Mouse (Mus musculus) intestine, embryonic 16.5 days (tissue): ENCODE measurements around the gene Rprd2. TPM values are rescaled to one million over a fixed set of nuclear protein-coding genes. Genes with fewer than 3 reads are reported as not detected.

Experiments
- ATAC-seq: fragments of 200-750 bp; cut with Nextera tagmentation; 2 replicates; pipeline ENCODE4 v1.8.0; 2017; ENCODE audit warnings: moderate TSS enrichment, moderate library complexity
- H3K27ac ChIP-seq: fragments of 300-500 bp; sonication (generic); 2 replicates; pipeline ENCODE4 v1.5.1; 2014; ENCODE audit warnings: mild to moderate bottlenecking, low read length
- H3K27me3 ChIP-seq: fragments of 300-500 bp; sonication (generic); replicated peaks from 2 replicates; pipeline ENCODE4 v1.6.1; 2014; ENCODE audit warnings: low read length, control low read depth, mixed read lengths; ENCODE audit not compliant: control insufficient read depth, insufficient read depth
- H3K36me3 ChIP-seq: fragments of 300-500 bp; sonication (generic); 2 replicates; pipeline ENCODE4 v1.6.1; 2014; ENCODE audit warnings: low read length, control low read depth; ENCODE audit not compliant: control insufficient read depth, insufficient read depth
- H3K4me1 ChIP-seq: fragments of 300-500 bp; sonication (generic); 2 replicates; pipeline ENCODE4 v1.6.1; 2014; ENCODE audit warnings: low read length, control low read depth, mixed read lengths; ENCODE audit not compliant: control insufficient read depth, insufficient read depth
- H3K4me2 ChIP-seq: fragments of 300-500 bp; sonication (generic); 2 replicates; pipeline ENCODE4 v1.6.1; 2014; ENCODE audit warnings: low read depth, low read length, control low read depth
- H3K4me3 ChIP-seq: fragments of 300-500 bp; sonication (generic); 2 replicates; pipeline ENCODE4 v1.5.1; 2014; ENCODE audit warnings: mild to moderate bottlenecking, low read length
- H3K9ac ChIP-seq: fragments of 300-500 bp; sonication (generic); 2 replicates; pipeline ENCODE4 v1.6.1; 2014; ENCODE audit warnings: low read depth, low read length
- H3K9me3 ChIP-seq: fragments of 300-500 bp; sonication (generic); 2 replicates; pipeline ENCODE4 v1.6.1; 2016; ENCODE audit warnings: low read length, control low read depth; ENCODE audit not compliant: control insufficient read depth
- WGBS: fragments of 180-500 bp; shearing (Covaris S2); extraction: QIAGEN DNeasy Blood & Tissue Kit; methylation state at CpG from one replicate; pipeline ENCODE4 v1.1.7; 2014; 5-methylcytosine and 5-hydroxymethylcytosine counted together
- polyA plus RNA-seq: library from polyadenylated mRNA; unstranded; fragments of >200 nt; fragmentation: Nextera tagmentation; extraction: Ambion mirVana; gene quantifications from 2 replicates; pipeline ENCODE4 v1.2.1, GENCODE M21; 2015

Rprd2 gene
- polyA plus RNA-seq, 1 experiment from 2014 or later: 13.5 TPM

DNA sequence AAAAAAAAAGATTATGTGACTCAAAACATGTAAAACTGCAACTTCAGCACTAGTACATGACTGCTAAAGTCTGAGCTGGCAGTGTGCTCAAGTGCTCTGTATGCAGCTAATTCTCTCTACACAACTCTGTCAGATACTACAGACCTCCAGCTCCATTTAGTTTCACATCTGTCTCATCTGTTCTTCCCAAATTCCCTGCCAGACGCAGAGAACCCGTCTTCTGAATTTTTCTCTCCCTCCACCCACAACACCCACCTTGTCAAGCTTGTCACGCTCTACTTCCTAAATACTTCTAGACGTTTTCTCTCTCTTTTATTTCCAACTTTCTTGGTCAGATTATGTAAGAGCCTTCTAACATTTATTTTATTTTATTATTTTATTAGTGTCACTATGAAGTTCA, 19.9 kb downstream of the Rprd2 start:
- Histone ChIP-seq H3K4me3 (no peak overlapping the region), H3K9me3 (no peaks in the 10 kb centered on the region), H3K27me3 (no peaks in the 10 kb centered on the region), H3K4me1 (no peaks in the 10 kb centered on the region; the same call in 1 of the 2 replicates), H3K9ac (no peak overlapping the region), H3K4me2 (no peak overlapping the region), H3K36me3 (no peaks in the 10 kb centered on the region), H3K27ac (no peak overlapping the region)
- 85% methylated on average over 4 of the region's 4 CpGs for WGBS
- ATAC-seq: no peak

DNA sequence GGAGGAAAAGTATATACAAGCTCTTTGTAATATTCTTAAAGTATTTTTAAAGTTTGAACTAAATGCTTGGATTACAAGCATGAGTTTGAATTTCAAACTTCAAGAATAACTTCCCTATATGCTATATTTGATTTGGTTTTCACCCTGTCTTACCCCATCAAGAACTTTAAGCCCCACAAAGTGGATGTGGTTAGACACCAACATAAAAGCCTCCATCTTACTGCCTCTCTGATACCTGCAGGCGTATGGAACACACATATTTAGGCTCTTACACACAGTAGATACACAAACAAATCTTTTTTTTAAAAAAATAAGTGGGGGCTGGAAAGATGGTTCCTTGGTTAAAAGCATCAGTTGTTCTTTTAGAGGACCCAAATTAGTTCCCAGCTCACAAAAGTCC, 24.4 kb downstream of the Rprd2 start:
- Histone ChIP-seq H3K36me3 (no peaks in the 10 kb centered on the region), H3K9ac (no peak overlapping the region), H3K4me2 (no peak overlapping the region), H3K9me3 (no peaks in the 10 kb centered on the region), H3K27me3 (no peaks in the 10 kb centered on the region), H3K4me3 (no peak overlapping the region), H3K4me1 (no peaks in the 10 kb centered on the region; the same call in 1 of the 2 replicates), H3K27ac (no peak overlapping the region)
- ATAC-seq: no peak
- 93% methylated on average over 1 of the region's 1 CpGs for WGBS

DNA sequence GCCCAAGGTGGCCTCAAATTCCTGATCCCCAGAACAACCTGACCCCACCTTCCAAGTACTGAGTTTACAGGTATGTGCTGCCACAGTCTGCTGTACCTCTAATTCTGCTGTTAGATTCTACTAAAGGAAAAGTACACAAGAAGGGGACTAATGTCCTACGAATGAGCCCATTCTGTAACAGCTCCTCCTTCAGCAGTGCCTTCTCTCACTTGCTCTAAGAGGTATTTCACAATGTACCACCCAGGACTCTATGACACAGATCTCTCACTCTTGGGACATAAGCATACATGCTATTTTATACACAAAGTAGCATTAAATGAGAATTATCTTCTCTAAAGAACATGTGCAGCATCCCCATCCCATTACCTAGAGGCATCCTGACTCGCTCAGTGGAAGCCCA, 25.0 kb downstream of the Rprd2 start:
- Histone ChIP-seq H3K4me1 (no peaks in the 10 kb centered on the region; the same call in 1 of the 2 replicates), H3K9ac (no peak overlapping the region), H3K9me3 (no peaks in the 10 kb centered on the region), H3K36me3 (no peaks in the 10 kb centered on the region), H3K4me2 (no peak overlapping the region), H3K27me3 (no peaks in the 10 kb centered on the region), H3K4me3 (no peak overlapping the region), H3K27ac (no peak overlapping the region)
- no peak for ATAC-seq
- WGBS: 81% methylated on average over 2 of the region's 2 CpGs

DNA sequence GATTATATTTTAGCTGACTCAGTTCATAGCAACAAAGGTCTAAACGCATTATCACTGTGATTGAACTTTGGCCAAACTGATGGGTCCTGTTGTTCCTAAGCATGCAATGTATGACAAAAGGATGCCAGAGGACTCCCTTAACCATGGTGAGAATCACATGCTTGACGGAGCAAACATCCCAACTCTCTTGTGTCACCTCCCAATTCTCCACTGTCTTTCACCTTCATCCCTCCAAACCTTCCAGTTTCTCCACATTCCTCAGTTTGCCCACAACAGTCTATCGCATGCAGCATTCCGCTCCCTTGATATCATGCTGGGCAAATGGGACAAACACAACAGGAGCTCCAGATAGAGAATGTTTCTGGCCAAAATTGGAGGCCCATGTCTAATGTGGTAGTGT, 33.2 kb downstream of the Rprd2 start:
- no peak for ATAC-seq
- no peak overlapping the region for H3K9ac ChIP-seq
- no peak overlapping the region for H3K4me3 ChIP-seq
- WGBS: 91% methylated on average over 4 of the region's 4 CpGs
- H3K9me3 ChIP-seq: no peaks in the 10 kb centered on the region
- peaks cover 19% of the 10 kb centered on the region for H3K36me3 ChIP-seq
- no peaks in the 10 kb centered on the region for H3K27me3 ChIP-seq
- no peak overlapping the region for H3K27ac ChIP-seq
- no peaks in the 10 kb centered on the region for H3K4me1 ChIP-seq
- H3K4me2 ChIP-seq: no peak overlapping the region

DNA sequence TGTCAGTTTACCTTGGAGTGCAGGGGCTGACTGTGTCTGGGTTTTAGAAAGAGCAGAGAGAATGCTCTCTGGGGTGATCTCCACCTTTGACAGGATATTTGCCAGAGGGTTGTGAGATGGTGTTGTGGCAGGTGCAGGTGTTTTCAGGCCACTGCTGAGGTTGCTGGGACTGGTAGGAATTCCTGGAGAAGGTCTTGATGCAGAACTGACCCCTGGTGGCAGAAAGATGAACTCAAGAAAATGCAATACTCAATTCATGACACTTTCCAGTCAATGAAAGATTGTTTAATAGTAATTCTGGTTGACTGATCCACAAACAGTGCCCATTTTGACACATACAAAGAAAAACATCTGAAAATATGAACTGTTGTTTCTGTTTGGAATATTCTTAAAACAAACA, 46.7 kb downstream of the Rprd2 start:
- ATAC-seq: no peak
- no peak overlapping the region for H3K27ac ChIP-seq
- peaks cover 14% of the 10 kb centered on the region for H3K36me3 ChIP-seq
- no peak overlapping the region for H3K4me2 ChIP-seq
- no peaks in the 10 kb centered on the region for H3K4me1 ChIP-seq
- no peak overlapping the region for H3K9ac ChIP-seq
- H3K4me3 ChIP-seq: no peak overlapping the region
- H3K9me3 ChIP-seq: no peaks in the 10 kb centered on the region
- H3K27me3 ChIP-seq: no peaks in the 10 kb centered on the region

DNA sequence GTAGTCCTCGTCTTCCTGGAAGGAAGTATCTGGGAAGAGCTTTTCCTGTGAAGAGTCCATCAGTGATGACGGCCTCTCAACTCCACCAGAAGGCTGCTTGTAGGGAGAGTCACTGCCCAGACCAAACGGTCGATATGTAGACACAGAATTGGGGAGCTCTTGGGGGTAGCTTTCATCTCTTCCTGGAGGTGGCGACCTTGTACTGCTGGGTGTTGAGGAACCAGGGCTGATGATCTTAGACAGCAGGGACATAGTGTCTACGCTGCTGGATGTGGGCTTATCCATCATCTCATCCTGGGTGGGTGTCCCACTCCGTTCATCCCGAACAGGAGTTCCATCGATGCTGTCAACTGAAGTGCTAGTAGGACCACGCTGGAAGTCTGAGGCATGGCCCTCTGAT, 53.1 kb downstream of the Rprd2 start:
- 91% methylated on average over 10 of the region's 10 CpGs for WGBS

DNA sequence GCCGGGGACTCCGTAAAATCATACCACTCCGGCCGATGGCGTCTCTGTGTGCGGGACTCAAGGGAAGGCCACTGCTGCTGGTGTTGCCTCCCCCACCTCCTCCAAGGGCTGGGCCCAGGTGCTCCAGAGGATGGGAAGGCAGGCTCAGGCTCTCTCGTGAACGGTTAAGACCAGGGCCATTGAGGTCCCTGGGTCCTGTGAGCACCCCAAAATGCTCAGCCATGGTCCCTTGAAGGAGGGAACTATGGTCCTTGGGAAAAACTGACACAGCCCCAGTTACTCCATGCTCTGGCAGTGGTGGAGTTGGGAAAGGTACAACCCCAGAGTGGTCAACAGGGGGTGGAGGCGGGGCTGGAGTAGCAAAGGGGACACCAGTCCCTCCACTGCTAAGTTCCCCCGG, 54.9 kb downstream of the Rprd2 start:
- WGBS: 74% methylated on average over 10 of the region's 10 CpGs
- no peak for ATAC-seq
- Histone ChIP-seq H3K9me3 (no peaks in the 10 kb centered on the region), H3K4me2 (no peak overlapping the region), H3K4me1 (no peaks in the 10 kb centered on the region), H3K9ac (no peak overlapping the region), H3K36me3 (peaks cover 21% of the 10 kb centered on the region), H3K27ac (no peak overlapping the region), H3K27me3 (no peaks in the 10 kb centered on the region), H3K4me3 (no peak overlapping the region)

More for the DNA sequence above, 53.1 kb downstream of the Rprd2 start:
- no peak for ATAC-seq
- H3K9ac ChIP-seq: no peak overlapping the region
- no peak overlapping the region for H3K27ac ChIP-seq
- no peaks in the 10 kb centered on the region for H3K9me3 ChIP-seq
- no peak overlapping the region for H3K4me3 ChIP-seq
- H3K27me3 ChIP-seq: no peaks in the 10 kb centered on the region
- H3K4me1 ChIP-seq: no peaks in the 10 kb centered on the region
- H3K36me3 ChIP-seq: peaks cover 24% of the 10 kb centered on the region
- no peak overlapping the region for H3K4me2 ChIP-seq

DNA sequence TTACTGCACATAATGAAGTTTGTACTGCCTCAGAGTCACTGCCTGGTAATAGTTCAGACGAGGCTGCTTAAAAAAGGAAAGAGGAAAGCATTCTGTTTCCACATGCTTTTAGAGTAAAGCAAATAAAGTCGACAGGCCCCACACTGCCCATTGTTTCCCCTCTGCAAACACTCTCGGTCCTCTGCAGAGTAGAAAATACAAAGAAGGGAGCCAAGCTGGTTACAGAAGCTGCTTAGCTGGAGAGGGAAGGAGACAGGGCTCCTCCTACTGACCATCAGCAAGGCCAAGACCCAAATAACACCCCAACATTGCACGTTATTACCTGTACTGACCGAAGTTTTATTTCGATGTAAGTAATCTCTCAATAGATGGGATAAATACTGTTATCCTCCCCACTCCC, 55.7 kb downstream of the Rprd2 start:
- H3K4me2 ChIP-seq: no peak overlapping the region
- no peak overlapping the region for H3K9ac ChIP-seq
- peaks cover 21% of the 10 kb centered on the region for H3K36me3 ChIP-seq
- no peaks in the 10 kb centered on the region; the same call in 1 of the 2 replicates for H3K4me1 ChIP-seq
- no peak overlapping the region for H3K4me3 ChIP-seq
- H3K27ac ChIP-seq: no peak overlapping the region
- H3K9me3 ChIP-seq: no peaks in the 10 kb centered on the region
- ATAC-seq: no peak
- 50% methylated on average over 6 of the region's 6 CpGs for WGBS
- H3K27me3 ChIP-seq: no peaks in the 10 kb centered on the region

DNA sequence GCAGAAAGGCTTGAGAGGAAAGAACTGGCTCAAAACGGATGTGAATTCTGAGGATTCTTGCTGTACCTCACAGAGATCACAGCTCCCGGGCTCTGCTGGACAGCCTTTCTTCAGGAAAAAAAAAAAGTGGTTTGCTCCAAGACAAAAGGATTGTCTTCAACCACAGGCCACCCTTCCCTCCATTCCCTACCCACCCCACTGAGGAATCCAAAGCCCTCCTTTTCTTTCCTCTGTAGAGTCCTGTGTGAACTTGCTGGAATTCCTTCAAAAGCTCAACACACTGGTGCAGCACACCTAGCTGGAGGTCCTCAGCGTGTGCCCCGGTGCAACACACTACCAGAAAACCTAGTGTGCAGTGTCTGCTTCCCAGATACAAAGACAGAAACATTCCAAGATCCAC, 56.9 kb downstream of the Rprd2 start:
- H3K27ac ChIP-seq: no peak overlapping the region
- H3K4me2 ChIP-seq: no peak overlapping the region
- H3K4me1 ChIP-seq: no peaks in the 10 kb centered on the region; the same call in 1 of the 2 replicates
- H3K36me3 ChIP-seq: peaks cover 21% of the 10 kb centered on the region
- WGBS: 82% methylated on average over 4 of the region's 4 CpGs
- no peaks in the 10 kb centered on the region for H3K27me3 ChIP-seq
- no peak overlapping the region for H3K4me3 ChIP-seq
- no peak overlapping the region for H3K9ac ChIP-seq
- ATAC-seq: no peak
- H3K9me3 ChIP-seq: no peaks in the 10 kb centered on the region

DNA sequence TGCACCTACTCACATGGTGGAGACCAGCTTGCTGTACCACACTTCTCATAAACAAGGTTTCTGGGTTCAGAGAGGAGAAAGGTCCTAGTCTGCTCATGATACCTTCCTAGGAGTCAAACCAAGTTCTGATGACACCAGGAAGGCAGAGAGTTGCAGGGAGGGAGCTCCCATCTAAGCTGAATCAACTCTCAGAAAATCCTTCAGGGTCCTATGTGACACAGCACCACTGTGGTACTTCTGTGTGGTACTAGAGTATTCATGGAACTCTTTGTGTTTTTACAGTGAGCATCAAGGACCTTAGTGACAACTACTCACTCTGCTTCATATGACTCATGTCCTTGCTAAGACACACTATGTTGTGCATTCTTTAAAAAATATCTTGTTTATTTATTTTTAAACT, 58.0 kb downstream of the Rprd2 start:
- Histone ChIP-seq H3K27ac (no peak overlapping the region), H3K9me3 (no peaks in the 10 kb centered on the region), H3K4me3 (no peak overlapping the region), H3K27me3 (no peaks in the 10 kb centered on the region), H3K36me3 (peaks cover 16% of the 10 kb centered on the region), H3K4me1 (no peaks in the 10 kb centered on the region; the same call in 1 of the 2 replicates), H3K9ac (no peak overlapping the region), H3K4me2 (no peak overlapping the region)
- ATAC-seq: no peak
